Mouse (Mus musculus) heart, adult 2 months (tissue): ENCODE measurements around the gene Gramd1b.

Source experiments
- CTCF ChIP-seq: fragments of 200-600 bp; IDR thresholded peaks from 2 replicates; pipeline ENCODE4 v1.8.1; 2022; ENCODE audit warnings: antibody characterized with exemption, mild to moderate bottlenecking, moderate library complexity
- POLR2A ChIP-seq: fragments of 200-500 bp; IDR thresholded peaks from 2 replicates; pipeline ENCODE4 v1.6.1; 2011; ENCODE audit warnings: mild to moderate bottlenecking, low read depth, low read length, control low read depth; ENCODE audit not compliant: insufficient read depth

DNA sequence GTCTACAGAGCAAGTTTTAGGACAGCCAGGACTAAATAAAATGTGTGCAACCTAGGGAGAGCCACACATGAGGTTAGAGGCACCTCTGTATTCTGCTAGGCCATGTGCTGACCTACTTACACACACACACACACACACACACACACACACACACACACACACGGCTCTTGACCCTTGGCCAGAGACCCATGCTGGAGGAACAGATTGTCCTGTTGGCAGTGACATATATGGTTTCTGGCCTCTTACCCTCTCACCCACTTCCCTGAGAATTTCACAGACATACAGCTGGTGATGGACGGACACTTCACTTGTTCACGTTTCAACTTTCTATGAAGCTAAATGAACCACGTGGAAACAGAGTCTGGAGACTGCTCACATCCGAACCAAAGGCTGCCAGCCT lies 212.4 kb downstream of the Gramd1b start:
- TF ChIP-seq POLR2A (no peak), CTCF (no peak)
